Mouse (Mus musculus) embryonic facial prominence, embryonic 15.5 days (tissue): ENCODE data around the gene Vwa3a. TPM values are rescaled to one million over a fixed set of nuclear protein-coding genes. Genes with fewer than 3 reads are reported as not detected.

ENCODE experiments used
- polyA plus RNA-seq: library from polyadenylated mRNA; unstranded; fragments of >200 nt; fragmentation: Nextera tagmentation; extraction: Ambion mirVana; gene quantifications from 2 replicates; pipeline ENCODE4 v1.2.1, GENCODE M21; 2015

Gene Vwa3a
- polyA plus RNA-seq, 1 experiment from 2014 or later, result 3.2 TPM

Other genes with a start within 250 kb of the Vwa3a start
- 170 TPM in 2 replicates for gene Uqcrc2, start 104.1 kb upstream of the Vwa3a start, polyA plus RNA-seq
- gene Pdzd9, start 69.0 kb upstream of the Vwa3a start, polyA plus RNA-seq, result 0.24 and 0.28 TPM in 2 replicates
- 11.6 and 12.1 TPM in 2 replicates for gene Mosmo, start 61.7 kb upstream of the Vwa3a start, polyA plus RNA-seq
- not detected in 2 replicates for gene Gm5737, start 73.0 kb downstream of the Vwa3a start, polyA plus RNA-seq
- gene Eef2k, start 103.5 kb downstream of the Vwa3a start, polyA plus RNA-seq, result 65.2 and 75.4 TPM in 2 replicates
- 34.1 and 35.1 TPM in 2 replicates for gene Polr3e, start 178.4 kb downstream of the Vwa3a start, polyA plus RNA-seq
- gene Cdr2, start 243.0 kb downstream of the Vwa3a start, polyA plus RNA-seq, result 11.3 and 14.1 TPM in 2 replicates
- gene Mfsd13b, start 243.2 kb downstream of the Vwa3a start, polyA plus RNA-seq, result 0.17 TPM in 1 of 2 replicates, not detected in the other